Comparison of ENCODE assay signal across 18 mouse cellular contexts in genomic region chr9:21627145-21627795, GRCm38 (mm10). TPM values are rescaled to one million over a fixed set of nuclear protein-coding genes. Genes with fewer than 3 reads are reported as not detected.
A peak's percentile ranks its signal among the peaks of the same experiment; 100 is the strongest.
DNase-seq lines count a peak whose midpoint lies in the region; ATAC-seq and TF ChIP-seq lines count a peak whose summit lies in the region.
"Had no signal": no experiment of that assay in that cellular context is flagged by ENCODE, and none has a peak within 500 bp of the region (broad histone marks: within the 10 kb centered on the region; RNA-seq: fewer than 3 reads in every experiment).

No protein-coding gene starts in this region.

- no peak for TF ChIP-seq EP300 in MEL (IDR thresholded peaks at IDR 0.05; ENCODE audit: low read depth in 1 of 2, low read length in 2 of 2)

- no peak; a peak in 1 of 6 replicates for TF ChIP-seq CTCF in MEL (IDR thresholded peaks at IDR 0.05 in 2 of 3, conservative IDR thresholded peaks at IDR 0.05 in 1 of 3; ENCODE audit: control insufficient read depth in 1 of 3, insufficient read depth in 1 of 3, low read depth in 2 of 3, low read length in 3 of 3, poor library complexity in 1 of 3, severe bottlenecking in 1 of 3)

- peaks cover 4% of the 10 kb centered on the region; the same call in 1 of the 2 replicates for H3K36me3 ChIP-seq in midbrain, embryonic 14.5 days (ENCODE audit: control insufficient read depth, insufficient read depth, low read length)
- no peaks in the 10 kb centered on the region for H3K36me3 ChIP-seq in midbrain, embryonic 11.5 days (ENCODE audit: control insufficient read depth, insufficient read depth, low read length)
- H3K36me3 ChIP-seq in MEL (ENCODE audit: control insufficient read depth in 1 of 2, insufficient read depth in 2 of 2, low read length in 2 of 2): peaks cover 2 to 24% of the 10 kb centered on the region in 2 experiments; a peak in 3 of 4 replicates
- H3K36me3 ChIP-seq: limb, embryonic 15.5 days had no signal

- intact Hi-C loops in heart, postnatal 10 days (cut with DNase I): loop anchor here (2.0 kb wide), 1 partner anchor 24 kb away; no protein-coding TSS in a partner anchor

- TF ChIP-seq POLR2A in MEL (IDR thresholded peaks at IDR 0.05; ENCODE audit: control insufficient read depth in 1 of 2, insufficient read depth in 1 of 2, low read depth in 1 of 2, low read length in 2 of 2, poor library complexity in 1 of 2): no peak

- ATAC-seq in midbrain, embryonic 14.5 days (ENCODE audit: low FRiP score, low TSS enrichment): no peak
- no peak for ATAC-seq in midbrain, embryonic 11.5 days (ENCODE audit: low FRiP score)
- ATAC-seq in inflammation-experienced regulatory T-cells, adult 6 months: no peak

- H3K9ac ChIP-seq in midbrain, embryonic 14.5 days (replicated peaks; ENCODE audit: low read length): no peak overlapping the region
- H3K9ac ChIP-seq in midbrain, embryonic 11.5 days (ENCODE audit: low read length): no peak overlapping the region
- no peak overlapping the region for H3K9ac ChIP-seq in MEL (ENCODE audit: control insufficient read depth, low read depth, low read length, poor library complexity, severe bottlenecking)
- H3K9ac ChIP-seq: embryonic facial prominence, embryonic 12.5 days; hindbrain, embryonic 14.5 days; limb, embryonic 15.5 days; lung, embryonic 15.5 days had no signal

- peaks cover 81% of the 10 kb centered on the region for H3K79me2 ChIP-seq in MEL (ENCODE audit: control insufficient read depth, insufficient read depth, low read length, poor library complexity)

- H3K27ac ChIP-seq in midbrain, embryonic 14.5 days (replicated peaks; ENCODE audit: low read depth, low read length): no peak overlapping the region
- H3K27ac ChIP-seq in midbrain, embryonic 11.5 days (ENCODE audit: low read depth, low read length): no peak overlapping the region
- H3K27ac ChIP-seq in MEL (ENCODE audit: control insufficient read depth, low read depth, low read length): no peak overlapping the region
- H3K27ac ChIP-seq: embryonic facial prominence, embryonic 12.5 days; hindbrain, embryonic 14.5 days; limb, embryonic 15.5 days; lung, embryonic 15.5 days; stomach, postnatal 0 days had no signal

- H3K9me3 ChIP-seq in midbrain, embryonic 14.5 days (ENCODE audit: control insufficient read depth, low read length): no peaks in the 10 kb centered on the region
- H3K9me3 ChIP-seq in midbrain, embryonic 11.5 days (ENCODE audit: control insufficient read depth, low read length): no peaks in the 10 kb centered on the region
- H3K9me3 ChIP-seq in MEL (replicated peaks; ENCODE audit: insufficient read depth, low read length): no peaks in the 10 kb centered on the region
- H3K9me3 ChIP-seq: embryonic facial prominence, embryonic 12.5 days; limb, embryonic 15.5 days; lung, embryonic 15.5 days; megakaryocyte, embryonic 14.5 days had no signal

- 84% methylated on average over 5 of the region's 5 CpGs for WGBS in midbrain, embryonic 14.5 days
- 92% methylated on average over 5 of the region's 5 CpGs for WGBS in midbrain, embryonic 11.5 days

- DNase-seq in heart, adult 11 months: peak; percentile 87
- DNase-seq in heart, postnatal 10 days: no peak
- peak; percentile 39 for DNase-seq in midbrain, embryonic 14.5 days
- DNase-seq in midbrain, embryonic 11.5 days (ENCODE audit: low spot score, missing footprints): no peak
- no peak for DNase-seq in MEL (ENCODE audit: low read depth, low spot score)
- DNase-seq in thymus, postnatal 0 days (ENCODE audit: low spot score): peak; percentile 31
- DNase-seq in urinary bladder, adult 2 months (ENCODE audit: low spot score): no peak
- DNase-seq: adrenal gland, adult 2 months; cerebellum, postnatal 25 days; gastrocnemius, postnatal 10 days had no signal

- H3K4me2 ChIP-seq in midbrain, embryonic 14.5 days (ENCODE audit: low read length): no peak overlapping the region
- H3K4me2 ChIP-seq in midbrain, embryonic 11.5 days: no peak overlapping the region
- H3K4me2 ChIP-seq: embryonic facial prominence, embryonic 12.5 days; heart, embryonic 11.5 days; hindbrain, embryonic 14.5 days; limb, embryonic 15.5 days; lung, embryonic 15.5 days had no signal

- no peak for TF ChIP-seq RAD21 in MEL (IDR thresholded peaks at IDR 0.05; ENCODE audit: low read depth, low read length)

- 0 out of 2 replicates have a peak, but pooled peaks cover 3% of the 10 kb centered on the region for H3K4me1 ChIP-seq in midbrain, embryonic 14.5 days (ENCODE audit: control insufficient read depth, insufficient read depth, low read length)
- no peaks in the 10 kb centered on the region for H3K4me1 ChIP-seq in midbrain, embryonic 11.5 days (ENCODE audit: control insufficient read depth, insufficient read depth, low read length)
- no peaks in the 10 kb centered on the region for H3K4me1 ChIP-seq in MEL (ENCODE audit: control insufficient read depth in 1 of 2, insufficient read depth in 2 of 2, low read length in 2 of 2)
- H3K4me1 ChIP-seq: embryonic facial prominence, embryonic 12.5 days; lung, embryonic 15.5 days had no signal

- H3K4me3 ChIP-seq in midbrain, embryonic 14.5 days (replicated peaks; ENCODE audit: low read depth, low read length): no peak overlapping the region
- no peak overlapping the region for H3K4me3 ChIP-seq in midbrain, embryonic 11.5 days (ENCODE audit: low read depth, low read length)
- H3K4me3 ChIP-seq in MEL (ENCODE audit: control insufficient read depth in 1 of 2, insufficient read depth in 1 of 2, low read depth in 2 of 2, low read length in 2 of 2): no peak overlapping the region
- H3K4me3 ChIP-seq: embryonic facial prominence, embryonic 12.5 days; limb, embryonic 15.5 days; lung, embryonic 15.5 days; megakaryocyte, embryonic 14.5 days had no signal

- H3K27me3 ChIP-seq in midbrain, embryonic 14.5 days (ENCODE audit: control insufficient read depth, insufficient read depth, low read length): no peaks in the 10 kb centered on the region
- no peaks in the 10 kb centered on the region for H3K27me3 ChIP-seq in midbrain, embryonic 11.5 days (ENCODE audit: control insufficient read depth, insufficient read depth, low read length)
- H3K27me3 ChIP-seq in MEL (ENCODE audit: control insufficient read depth in 1 of 2, insufficient read depth in 2 of 2, low read length in 2 of 2): no peaks in the 10 kb centered on the region
- H3K27me3 ChIP-seq: embryonic facial prominence, embryonic 12.5 days; limb, embryonic 15.5 days; lung, embryonic 15.5 days; megakaryocyte, embryonic 14.5 days had no signal

TF ChIP-seq in MEL, 35 proteins besides CTCF, POLR2A, EP300 and RAD21:
- no peak for TF ChIP-seq NELFE (IDR thresholded peaks at IDR 0.05; ENCODE audit: low read depth, low read length)
- no peak; the same call in 1 of the 2 replicates for TF ChIP-seq POLR2AphosphoS2 (IDR thresholded peaks at IDR 0.05; ENCODE audit: low read length)
- TF ChIP-seq ZNF384 (IDR thresholded peaks at IDR 0.05; ENCODE audit: low read depth, low read length): peak; percentile 84
- 0 out of 2 replicates have a peak, but pooled peaks have one; percentile 0 for TF ChIP-seq NRF1 (IDR thresholded peaks at IDR 0.05; ENCODE audit: insufficient read depth, low read depth, low read length, poor library complexity, severe bottlenecking)
- no peak for TF ChIP-seq TAL1 (IDR thresholded peaks at IDR 0.05; ENCODE audit: low read length)
- no peak for TF ChIP-seq USF2 (IDR thresholded peaks at IDR 0.05; ENCODE audit: borderline replicate concordance in 1 of 2, insufficient read depth in 1 of 2, low read depth in 1 of 2, low read length in 2 of 2)
TF ChIP-seq in MEL: peak in this region for 2.

RNA-seq across cellular contexts. Expression of gene Smarca4, which starts 11.3 kb away (rescaled TPM):
- total RNA-seq in heart, postnatal 10 days (2021): 10 to 100 TPM; 55.6 to 59.8 TPM
- 162 and 179 TPM in 2 replicates for polyA plus RNA-seq in midbrain, embryonic 14.5 days (2014; fragmentation: Nextera tagmentation; extraction: Ambion mirVana)
- polyA plus RNA-seq in midbrain, embryonic 11.5 days (2014; fragmentation: Nextera tagmentation; extraction: Ambion mirVana): 126 and 136 TPM in 2 replicates
- 249 and 263 TPM in 2 replicates for total RNA-seq in MEL (2012; rRNA removed)
- polyA plus RNA-seq in MEL (2012; ENCODE audit: insufficient read depth in 1 of 2, insufficient read length in 2 of 2, low read depth in 1 of 2, low replicate concordance in 2 of 2, missing spikeins in 1 of 2): 100 to 1,000 TPM in 1 of 2 experiments, 10 to 100 TPM in 1; 71.4 to 381 TPM
- 62.3 and 71.5 TPM in 2 replicates for polyA plus RNA-seq in thymus, postnatal 0 days (2015; fragmentation: Nextera tagmentation; extraction: Ambion mirVana)
- polyA plus RNA-seq in inflammation-experienced regulatory T-cells, adult 6 months (2017; shearing (Covaris generic)): 10 to 100 TPM; 24.2 to 32.7 (median 26.9) TPM
- 56.6 and 63.0 TPM in 2 replicates for polyA plus RNA-seq in urinary bladder, adult 2 months (2012; rRNA removed)

RNA-seq across cellular contexts. Expression of gene Yipf2, which starts 34.6 kb away (rescaled TPM):
- 1 to 10 TPM; 6.8 to 7.9 TPM for total RNA-seq in heart, postnatal 10 days (2021)
- 19.4 and 20.5 TPM in 2 replicates for polyA plus RNA-seq in midbrain, embryonic 14.5 days (2014; fragmentation: Nextera tagmentation; extraction: Ambion mirVana)
- polyA plus RNA-seq in midbrain, embryonic 11.5 days (2014; fragmentation: Nextera tagmentation; extraction: Ambion mirVana): 14.8 and 15.1 TPM in 2 replicates
- total RNA-seq in MEL (2012; rRNA removed): 22.8 and 24.0 TPM in 2 replicates
- 10 to 100 TPM in 1 of 2 experiments, not detected in 1; 84.9 TPM for polyA plus RNA-seq in MEL (2012; ENCODE audit: insufficient read depth in 1 of 2, insufficient read length in 2 of 2, low read depth in 1 of 2, low replicate concordance in 2 of 2, missing spikeins in 1 of 2)
- polyA plus RNA-seq in thymus, postnatal 0 days (2015; fragmentation: Nextera tagmentation; extraction: Ambion mirVana): 26.8 and 27.2 TPM in 2 replicates
- 10 to 100 TPM; 12.4 to 26.5 (median 18.1) TPM for polyA plus RNA-seq in inflammation-experienced regulatory T-cells, adult 6 months (2017; shearing (Covaris generic))
- polyA plus RNA-seq in urinary bladder, adult 2 months (2012; rRNA removed): 29.9 and 33.8 TPM in 2 replicates

RNA-seq across cellular contexts. Expression of gene Timm29, which starts 34.7 kb away (rescaled TPM):
- 10 to 100 TPM; 45.7 to 45.8 TPM for total RNA-seq in heart, postnatal 10 days (2021)
- polyA plus RNA-seq in midbrain, embryonic 14.5 days (2014; fragmentation: Nextera tagmentation; extraction: Ambion mirVana): 68.8 and 86.9 TPM in 2 replicates
- polyA plus RNA-seq in midbrain, embryonic 11.5 days (2014; fragmentation: Nextera tagmentation; extraction: Ambion mirVana): 57.9 and 59.9 TPM in 2 replicates
- 74.1 and 87.9 TPM in 2 replicates for total RNA-seq in MEL (2012; rRNA removed)
- 100 to 1,000 TPM in 1 of 2 experiments, 10 to 100 TPM in 1; 45.8 to 163 TPM for polyA plus RNA-seq in MEL (2012; ENCODE audit: insufficient read depth in 1 of 2, insufficient read length in 2 of 2, low read depth in 1 of 2, low replicate concordance in 2 of 2, missing spikeins in 1 of 2)
- polyA plus RNA-seq in thymus, postnatal 0 days (2015; fragmentation: Nextera tagmentation; extraction: Ambion mirVana): 28.8 and 30.9 TPM in 2 replicates
- 1 to 10 TPM; 3.0 to 5.6 (median 3.4) TPM for polyA plus RNA-seq in inflammation-experienced regulatory T-cells, adult 6 months (2017; shearing (Covaris generic))
- polyA plus RNA-seq in urinary bladder, adult 2 months (2012; rRNA removed): 30.5 and 32.5 TPM in 2 replicates

Comparison
In these comparisons a context has a peak if more than half of its experiments do, and no peak if none do; other contexts are left out.
1. DNase-seq: peak in heart, adult 11 months (single experiment), midbrain, embryonic 14.5 days (single experiment) and thymus, postnatal 0 days (single experiment); none in heart, postnatal 10 days (0 of 2), midbrain, embryonic 11.5 days (single experiment), MEL (single experiment) and urinary bladder, adult 2 months (single experiment).